Mouse (Mus musculus) pancreas, adult 10 weeks (tissue): ENCODE results near the gene Nell1. TPM values are rescaled to one million over a fixed set of nuclear protein-coding genes. Genes with fewer than 3 reads are reported as not detected.

Experiments used
- polyA plus RNA-seq: library from polyadenylated mRNA; stranded (reverse); fragments of 350-450 nt; fragmentation: Illumina TruSeq; extraction: RNeasy Lipid Tissue Mini Kit (QIAGEN cat#74804); gene quantifications from one replicate; pipeline ENCODE4 v1.2.3, GENCODE M21; 2015; ENCODE audit warnings: low read depth, low replicate concordance; ENCODE audit not compliant: insufficient read depth

The Nell1 gene
- polyA plus RNA-seq, result 3.6 TPM

GRCm38 (mm10) chr7:49974841-49975440 is at the start of gene Nell1:
Gene Nell1, plus strand, starts transcription at chr7:49974864.

GRCm38 (mm10) chr7:50598890-50599289 is 624.2 kb downstream of the Nell1 start, which contains the start of gene 4933405O20Rik:
Gene 4933405O20Rik, plus strand, starts transcription at chr7:50599190.

Other genes starting within 250 kb of the Nell1 start
- 6.2 TPM for gene Htatip2, start 215.7 kb upstream of the Nell1 start, polyA plus RNA-seq
- 3.9 TPM for gene Prmt3, start 196.5 kb upstream of the Nell1 start, polyA plus RNA-seq
- gene Slc6a5, start 64.7 kb upstream of the Nell1 start, polyA plus RNA-seq, result not detected